ENCODE assay signal across 10 mouse cellular contexts in the genomic region with DNA sequence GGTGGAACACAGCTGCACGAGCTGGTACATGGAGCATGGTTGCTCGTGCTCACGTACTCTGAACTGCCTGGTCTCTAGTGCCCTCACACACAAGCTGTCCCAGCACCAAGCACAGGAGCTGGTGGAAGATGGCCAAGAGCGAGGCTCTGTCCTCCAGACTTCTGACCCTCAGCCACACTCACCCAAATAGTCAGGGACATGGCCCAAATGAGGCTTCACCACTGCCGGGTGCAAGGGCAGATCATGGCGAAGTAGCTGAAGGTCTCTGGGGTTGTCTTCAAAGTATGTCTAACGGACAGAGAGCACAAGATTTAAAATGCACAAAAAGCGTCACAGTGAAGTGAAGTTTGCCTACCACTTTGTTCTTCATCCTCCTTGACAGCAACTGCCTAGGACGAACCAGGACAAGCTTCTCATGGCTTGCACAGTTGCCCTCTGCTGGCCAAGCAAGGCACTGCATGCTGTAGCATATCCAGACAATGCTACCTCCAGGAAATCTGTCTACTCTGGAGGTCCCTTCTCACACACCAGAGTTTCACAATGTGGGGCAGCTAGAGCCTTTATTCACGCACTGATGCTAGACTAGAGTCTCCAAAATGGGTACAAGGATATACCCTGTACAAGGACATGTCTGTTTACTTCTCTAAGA. TPM values are rescaled to one million over a fixed set of nuclear protein-coding genes. Genes with fewer than 3 reads are reported as not detected.
DNase-seq lines count a peak whose midpoint lies in the region; ATAC-seq and TF ChIP-seq lines count a peak whose summit lies in the region.
"Had no signal": no experiment of that assay in that cellular context is flagged by ENCODE, and none has a peak within 500 bp of the region (broad histone marks: within the 10 kb centered on the region; RNA-seq: fewer than 3 reads in every experiment).

No protein-coding gene starts in this region.

- no peak overlapping the region for H3K4me2 ChIP-seq in kidney, embryonic 14.5 days (replicated peaks; ENCODE audit: low read depth, low read length)
- no peak overlapping the region for H3K4me2 ChIP-seq in hindbrain, embryonic 13.5 days
- no peak overlapping the region for H3K4me2 ChIP-seq in limb, embryonic 11.5 days (ENCODE audit: low read depth, severe bottlenecking)
- H3K4me2 ChIP-seq in midbrain, embryonic 15.5 days, result no peak overlapping the region
- H3K4me2 ChIP-seq: embryonic facial prominence, embryonic 12.5 days had no signal

- H3K4me1 ChIP-seq in kidney, adult 2 months (ENCODE audit: control insufficient read depth, insufficient read depth, low read length), result peaks cover 2% of the 10 kb centered on the region
- peaks cover 3% of the 10 kb centered on the region for H3K4me1 ChIP-seq in kidney, embryonic 14.5 days (ENCODE audit: control insufficient read depth, insufficient read depth, low read length)
- H3K4me1 ChIP-seq in hindbrain, embryonic 13.5 days (replicated peaks), result peaks cover 7% of the 10 kb centered on the region
- peaks cover 1% of the 10 kb centered on the region for H3K4me1 ChIP-seq in limb, embryonic 11.5 days (ENCODE audit: control insufficient read depth, insufficient read depth, low read length)
- peaks cover 6% of the 10 kb centered on the region for H3K4me1 ChIP-seq in midbrain, embryonic 15.5 days

- peak; percentile 71 for DNase-seq in kidney, adult 2 months
- DNase-seq in brain, adult 2 months (ENCODE audit: low read depth, low spot score), result peak; percentile 90
- peak; percentile 88 for DNase-seq in limb, embryonic 11.5 days (ENCODE audit: low spot score)
- peak; percentile 73 to 84 for DNase-seq in spleen, postnatal 10 days (ENCODE audit: low spot score in 2 of 2)

- no peak overlapping the region for H3K4me3 ChIP-seq in kidney, adult 2 months (ENCODE audit: insufficient read depth, low read depth, low read length)
- H3K4me3 ChIP-seq in kidney, embryonic 14.5 days (ENCODE audit: low read length), result no peak overlapping the region
- H3K4me3 ChIP-seq in hindbrain, embryonic 13.5 days, result no peak overlapping the region
- no peak overlapping the region for H3K4me3 ChIP-seq in limb, embryonic 11.5 days (ENCODE audit: low read depth, low read length)
- H3K4me3 ChIP-seq in midbrain, embryonic 15.5 days, result no peak overlapping the region
- H3K4me3 ChIP-seq: embryonic facial prominence, embryonic 12.5 days; myocyte had no signal

- TF ChIP-seq POLR2A in kidney, adult 2 months (IDR thresholded peaks at IDR 0.05; ENCODE audit: low read depth, low read length), result no peak

- no peaks in the 10 kb centered on the region for H3K36me3 ChIP-seq in kidney, adult 2 months (ENCODE audit: control insufficient read depth, insufficient read depth, low read length)
- H3K36me3 ChIP-seq in kidney, embryonic 14.5 days (ENCODE audit: control insufficient read depth, insufficient read depth, low read length), result peaks cover 92% of the 10 kb centered on the region
- peaks cover 94% of the 10 kb centered on the region for H3K36me3 ChIP-seq in hindbrain, embryonic 13.5 days
- H3K36me3 ChIP-seq in limb, embryonic 11.5 days (ENCODE audit: control insufficient read depth, insufficient read depth, low read length), result peaks cover 59% of the 10 kb centered on the region
- H3K36me3 ChIP-seq in midbrain, embryonic 15.5 days (replicated peaks), result peaks cover 61% of the 10 kb centered on the region

- no peaks in the 10 kb centered on the region for H3K27me3 ChIP-seq in kidney, adult 2 months (replicated peaks; ENCODE audit: control insufficient read depth, insufficient read depth, low read length)
- no peaks in the 10 kb centered on the region for H3K27me3 ChIP-seq in kidney, embryonic 14.5 days (ENCODE audit: control insufficient read depth, insufficient read depth, low read length)
- no peaks in the 10 kb centered on the region for H3K27me3 ChIP-seq in hindbrain, embryonic 13.5 days
- no peaks in the 10 kb centered on the region for H3K27me3 ChIP-seq in limb, embryonic 11.5 days (ENCODE audit: control insufficient read depth, insufficient read depth, low read length)
- no peaks in the 10 kb centered on the region for H3K27me3 ChIP-seq in midbrain, embryonic 15.5 days (replicated peaks)
- H3K27me3 ChIP-seq: embryonic facial prominence, embryonic 12.5 days had no signal

- H3K27ac ChIP-seq in kidney, adult 2 months (ENCODE audit: insufficient read depth, low read depth, low read length), result no peak overlapping the region
- no peak overlapping the region for H3K27ac ChIP-seq in kidney, embryonic 14.5 days (ENCODE audit: low read depth, low read length)
- no peak overlapping the region for H3K27ac ChIP-seq in hindbrain, embryonic 13.5 days
- no peak overlapping the region for H3K27ac ChIP-seq in limb, embryonic 11.5 days (replicated peaks; ENCODE audit: low read depth, low read length)
- no peak overlapping the region for H3K27ac ChIP-seq in midbrain, embryonic 15.5 days
- H3K27ac ChIP-seq: embryonic facial prominence, embryonic 12.5 days had no signal

- TF ChIP-seq CTCF in kidney, adult 2 months (conservative IDR thresholded peaks at IDR 0.05; ENCODE audit: insufficient read depth, insufficient read length, low read depth, low read length), result peak; percentile 96

- no peaks in the 10 kb centered on the region for H3K9me3 ChIP-seq in kidney, embryonic 14.5 days (ENCODE audit: control insufficient read depth, low read length)
- H3K9me3 ChIP-seq in hindbrain, embryonic 13.5 days, result no peaks in the 10 kb centered on the region
- H3K9me3 ChIP-seq in limb, embryonic 11.5 days (ENCODE audit: control insufficient read depth, low read length), result no peaks in the 10 kb centered on the region
- H3K9me3 ChIP-seq in midbrain, embryonic 15.5 days, result no peaks in the 10 kb centered on the region
- H3K9me3 ChIP-seq: embryonic facial prominence, embryonic 12.5 days had no signal

- WGBS in kidney, adult 2 months, result 76% methylated on average over 10 of the region's 10 CpGs
- WGBS in kidney, embryonic 14.5 days, result 81% methylated on average over 10 of the region's 10 CpGs
- 76% methylated on average over 10 of the region's 10 CpGs for WGBS in hindbrain, embryonic 13.5 days
- WGBS in limb, embryonic 11.5 days, result 84% methylated on average over 10 of the region's 10 CpGs
- WGBS in midbrain, embryonic 15.5 days, result 73% methylated on average over 10 of the region's 10 CpGs

- ATAC-seq in kidney, embryonic 14.5 days (ENCODE audit: low FRiP score, low TSS enrichment), result no peak
- peak; percentile 80 for ATAC-seq in erythroblast, adult 5-6 weeks (replicated peaks; ENCODE audit: low FRiP score, poor library complexity, severe bottlenecking)
- 0 out of 2 replicates have a peak, but pooled peaks have one; percentile 26 for ATAC-seq in hindbrain, embryonic 13.5 days (ENCODE audit: low FRiP score)
- ATAC-seq in limb, embryonic 11.5 days (ENCODE audit: insufficient number of reproducible peaks, low FRiP score, low TSS enrichment, low read depth), result no peak
- peak; percentile 21; the same call in 1 of the 2 replicates for ATAC-seq in midbrain, embryonic 15.5 days (replicated peaks)

- no peak overlapping the region for H3K9ac ChIP-seq in kidney, embryonic 14.5 days (ENCODE audit: low read depth, low read length)
- H3K9ac ChIP-seq in hindbrain, embryonic 13.5 days, result no peak overlapping the region
- H3K9ac ChIP-seq in limb, embryonic 11.5 days (ENCODE audit: low read length), result no peak overlapping the region
- no peak overlapping the region for H3K9ac ChIP-seq in midbrain, embryonic 15.5 days
- H3K9ac ChIP-seq: embryonic facial prominence, embryonic 12.5 days had no signal

RNA-seq across cellular contexts. Expression of a gene that starts 6.0 kb away (rescaled TPM):
- 29.1 and 29.3 TPM in 2 replicates for polyA plus RNA-seq in kidney, adult 2 months (2012; rRNA removed)
- 80.7 and 112 TPM in 2 replicates for polyA plus RNA-seq in kidney, embryonic 14.5 days (2014; fragmentation: Nextera tagmentation; extraction: Ambion mirVana)
- 4.0 and 16.9 TPM in 2 replicates for total RNA-seq in erythroblast, adult 5-6 weeks (2015; ENCODE audit: low replicate concordance)
- total RNA-seq in erythroblast, adult 5-6 weeks (2017; ENCODE audit: low replicate concordance), result 3.3 and 9.0 TPM in 2 replicates
- 67.4 and 71.6 TPM in 2 replicates for polyA plus RNA-seq in hindbrain, embryonic 13.5 days (2015; fragmentation: Nextera tagmentation; extraction: Ambion mirVana)
- 114 and 117 TPM in 2 replicates for polyA plus RNA-seq in limb, embryonic 11.5 days (2014; fragmentation: Nextera tagmentation; extraction: Ambion mirVana)
- polyA plus RNA-seq in midbrain, embryonic 15.5 days (2015; fragmentation: Nextera tagmentation; extraction: Ambion mirVana), result 71.4 and 72.2 TPM in 2 replicates

RNA-seq across cellular contexts. Expression of a gene that starts 13.1 kb away (rescaled TPM):
- polyA plus RNA-seq in kidney, adult 2 months (2012; rRNA removed), result 220 and 227 TPM in 2 replicates
- polyA plus RNA-seq in kidney, embryonic 14.5 days (2014; fragmentation: Nextera tagmentation; extraction: Ambion mirVana), result 119 and 132 TPM in 2 replicates
- total RNA-seq in erythroblast, adult 5-6 weeks (2015; ENCODE audit: low replicate concordance), result 10.0 and 11.7 TPM in 2 replicates
- total RNA-seq in erythroblast, adult 5-6 weeks (2017; ENCODE audit: low replicate concordance), result 7.4 and 13.2 TPM in 2 replicates
- polyA plus RNA-seq in hindbrain, embryonic 13.5 days (2015; fragmentation: Nextera tagmentation; extraction: Ambion mirVana), result 142 and 145 TPM in 2 replicates
- 114 TPM in 2 replicates for polyA plus RNA-seq in limb, embryonic 11.5 days (2014; fragmentation: Nextera tagmentation; extraction: Ambion mirVana)
- 123 and 128 TPM in 2 replicates for polyA plus RNA-seq in midbrain, embryonic 15.5 days (2015; fragmentation: Nextera tagmentation; extraction: Ambion mirVana)

RNA-seq across cellular contexts. Expression of a gene that starts 29.9 kb away (rescaled TPM):
- 382 and 420 TPM in 2 replicates for polyA plus RNA-seq in kidney, adult 2 months (2012; rRNA removed)
- polyA plus RNA-seq in kidney, embryonic 14.5 days (2014; fragmentation: Nextera tagmentation; extraction: Ambion mirVana), result 46.8 and 108 TPM in 2 replicates
- 78.6 and 82.6 TPM in 2 replicates for total RNA-seq in erythroblast, adult 5-6 weeks (2015; ENCODE audit: low replicate concordance)
- 88.5 and 94.4 TPM in 2 replicates for total RNA-seq in erythroblast, adult 5-6 weeks (2017; ENCODE audit: low replicate concordance)
- 97.9 and 105 TPM in 2 replicates for polyA plus RNA-seq in hindbrain, embryonic 13.5 days (2015; fragmentation: Nextera tagmentation; extraction: Ambion mirVana)
- polyA plus RNA-seq in limb, embryonic 11.5 days (2014; fragmentation: Nextera tagmentation; extraction: Ambion mirVana), result 91.2 and 106 TPM in 2 replicates
- polyA plus RNA-seq in midbrain, embryonic 15.5 days (2015; fragmentation: Nextera tagmentation; extraction: Ambion mirVana), result 118 and 126 TPM in 2 replicates

RNA-seq across cellular contexts. Expression of a gene that starts 31.6 kb away (rescaled TPM):
- polyA plus RNA-seq in kidney, adult 2 months (2012; rRNA removed), result 0.06 and 0.11 TPM in 2 replicates
- polyA plus RNA-seq in kidney, embryonic 14.5 days (2014; fragmentation: Nextera tagmentation; extraction: Ambion mirVana), result 0.05 and 0.11 TPM in 2 replicates
- not detected in 2 replicates for total RNA-seq in erythroblast, adult 5-6 weeks (2015; ENCODE audit: low replicate concordance)
- total RNA-seq in erythroblast, adult 5-6 weeks (2017; ENCODE audit: low replicate concordance), result not detected in 2 replicates
- 0.04 and 0.05 TPM in 2 replicates for polyA plus RNA-seq in hindbrain, embryonic 13.5 days (2015; fragmentation: Nextera tagmentation; extraction: Ambion mirVana)
- polyA plus RNA-seq in limb, embryonic 11.5 days (2014; fragmentation: Nextera tagmentation; extraction: Ambion mirVana), result 0.07 TPM in 1 of 2 replicates, not detected in the other
- polyA plus RNA-seq in midbrain, embryonic 15.5 days (2015; fragmentation: Nextera tagmentation; extraction: Ambion mirVana), result 0.06 and 0.08 TPM in 2 replicates

Comparison
In these comparisons a context has a peak if more than half of its experiments do, and no peak if none do; other contexts are left out.
1. ATAC-seq: peak in erythroblast, adult 5-6 weeks (single experiment), hindbrain, embryonic 13.5 days (single experiment) and midbrain, embryonic 15.5 days (single experiment); none in kidney, embryonic 14.5 days (single experiment) and limb, embryonic 11.5 days (single experiment).
2. Peak in every context shown above with its lines, with median percentiles within 50 percentile points of each other: DNase-seq.